Mouse (Mus musculus) small intestine, adult 2 months (tissue): ENCODE data around the gene Siva1.

Experiments
- CTCF ChIP-seq: fragments of 200-500 bp; IDR thresholded peaks from 2 replicates; pipeline ENCODE4 v1.5.1; 2012; ENCODE audit warnings: low read depth, mild to moderate bottlenecking, control low read depth, inconsistent platforms, low read length, moderate library complexity, mixed read lengths; ENCODE audit not compliant: insufficient replicate concordance, insufficient read length; ENCODE audit errors: extremely low read depth
- POLR2A ChIP-seq: fragments of 200-500 bp; IDR thresholded peaks from 2 replicates; pipeline ENCODE4 v1.6.1; 2012; ENCODE audit warnings: low read depth, mild to moderate bottlenecking, control low read depth, inconsistent platforms, low read length, moderate library complexity

GRCm38 (mm10) chr12:112604709-112605649 lies 39.5 kb upstream of the Siva1 start:
- TF ChIP-seq CTCF = no peak
- no peak for TF ChIP-seq POLR2A
